Mouse (Mus musculus) layer of hippocampus, adult 2 months (tissue): ENCODE measurements at regions not wholly inside any gene's neighbourhood (a gene's known extent, or its start where the extent isn't known, plus 50 kb on each side); places are given as distances from the start of the nearest gene placed in this dataset.

Experiments
- DNase-seq, 2 experiments: peaks; one replicate each; pipeline ENCODE4 v3.0.0; 2022; ENCODE audit warnings: low spot score in 2 of 2
- H3K27ac ChIP-seq: fragments of 200-600 bp; 2 replicates; pipeline ENCODE4 v1.8.1; 2022
- H3K4me3 ChIP-seq: fragments of 200-600 bp; 2 replicates; pipeline ENCODE4 v1.8.1; 2022; ENCODE audit warnings: mild to moderate bottlenecking
- CTCF ChIP-seq: fragments of 200-600 bp; conservative IDR thresholded peaks from 2 replicates; pipeline ENCODE4 v1.8.1; 2022; ENCODE audit warnings: antibody characterized with exemption, mild to moderate bottlenecking, moderate library complexity

DNA sequence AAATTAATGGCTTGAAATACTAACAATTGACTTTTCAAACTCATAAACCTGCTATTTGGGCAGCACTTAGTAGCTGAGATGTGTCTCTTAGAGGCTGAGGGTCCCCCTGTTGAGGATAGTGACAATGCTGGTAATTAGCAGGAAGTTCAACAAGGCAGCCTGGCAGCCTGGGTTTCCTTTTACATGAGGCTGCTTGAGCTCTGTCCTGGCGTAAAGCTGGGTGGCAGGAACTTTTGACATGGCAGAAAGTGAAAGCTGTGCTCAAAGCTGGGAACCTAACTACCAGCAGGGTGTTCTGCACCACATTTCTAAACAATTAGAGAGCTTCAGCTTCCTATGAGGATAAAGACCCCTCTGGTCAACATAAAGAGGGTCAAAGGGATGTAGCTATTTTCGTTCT, 194.5 kb downstream of the Etaa1 start:
- Histone ChIP-seq H3K4me3 (no peak overlapping the region), H3K27ac (no peak overlapping the region)
- TF ChIP-seq CTCF = no peak
- DNase-seq = no peak

DNA sequence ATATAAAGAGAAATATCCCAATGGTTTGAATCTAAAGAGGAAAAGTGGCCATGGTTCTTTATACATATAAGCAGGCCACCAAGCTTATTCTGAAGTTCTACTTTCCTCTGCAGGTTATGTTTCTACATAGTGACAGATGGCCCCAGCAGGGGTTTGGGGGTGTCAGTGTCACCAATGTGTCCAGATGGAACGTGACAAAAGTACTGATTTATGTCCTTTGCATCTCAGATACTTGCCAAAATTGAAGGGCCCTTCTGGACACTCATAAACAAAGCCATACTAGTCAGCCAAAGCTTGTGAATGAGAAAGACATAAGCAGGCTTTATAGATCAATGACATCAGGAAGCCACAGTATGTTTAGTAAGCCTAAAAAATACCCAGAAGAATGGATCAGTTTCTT, 190.3 kb downstream of the Etaa1 start:
- no peak for DNase-seq
- no peak for TF ChIP-seq CTCF
- no peak overlapping the region for H3K27ac ChIP-seq
- no peak overlapping the region for H3K4me3 ChIP-seq

DNA sequence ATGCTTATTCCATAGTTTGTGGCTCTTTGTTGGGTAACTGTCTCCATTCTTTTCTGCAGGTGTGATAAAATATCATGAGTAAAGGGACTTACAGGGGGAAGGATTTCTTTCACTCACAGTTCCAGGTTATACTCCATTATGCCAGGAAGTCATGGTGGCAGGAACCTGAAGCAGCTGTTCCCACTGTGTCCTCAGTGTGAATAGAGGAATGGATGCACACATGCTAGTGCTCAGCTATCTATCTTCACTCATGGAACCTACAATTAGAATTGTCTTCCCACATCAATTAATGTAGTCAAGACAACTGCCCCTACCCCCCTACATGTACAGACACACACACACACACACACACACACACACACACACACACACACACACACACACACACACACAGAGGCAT, 189.5 kb downstream of the Etaa1 start:
- TF ChIP-seq CTCF = no peak
- H3K4me3 ChIP-seq = no peak overlapping the region
- H3K27ac ChIP-seq = no peak overlapping the region
- no peak for DNase-seq

DNA sequence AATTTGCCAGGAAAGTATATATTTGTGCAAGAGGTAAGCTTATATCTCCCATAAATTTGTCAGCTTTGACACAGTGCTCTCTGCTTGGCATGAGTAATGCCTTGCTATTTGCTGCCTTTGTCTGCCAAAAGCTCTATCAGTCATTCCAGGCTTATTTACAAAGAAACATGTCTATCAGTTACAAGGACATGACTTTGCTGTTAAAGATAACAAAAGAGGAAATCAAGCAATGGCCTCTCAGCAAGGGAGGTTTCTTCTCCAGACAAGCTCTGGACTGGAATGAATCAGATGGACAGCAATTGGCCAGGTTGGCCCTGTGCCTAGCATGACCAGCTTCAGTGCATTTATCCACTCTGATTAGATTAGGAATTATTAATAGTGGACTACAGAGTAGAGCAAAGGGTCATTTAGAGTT, 185.3 kb downstream of the Etaa1 start:
- no peak for DNase-seq
- H3K27ac ChIP-seq = no peak overlapping the region
- H3K4me3 ChIP-seq = no peak overlapping the region
- TF ChIP-seq CTCF = no peak

DNA sequence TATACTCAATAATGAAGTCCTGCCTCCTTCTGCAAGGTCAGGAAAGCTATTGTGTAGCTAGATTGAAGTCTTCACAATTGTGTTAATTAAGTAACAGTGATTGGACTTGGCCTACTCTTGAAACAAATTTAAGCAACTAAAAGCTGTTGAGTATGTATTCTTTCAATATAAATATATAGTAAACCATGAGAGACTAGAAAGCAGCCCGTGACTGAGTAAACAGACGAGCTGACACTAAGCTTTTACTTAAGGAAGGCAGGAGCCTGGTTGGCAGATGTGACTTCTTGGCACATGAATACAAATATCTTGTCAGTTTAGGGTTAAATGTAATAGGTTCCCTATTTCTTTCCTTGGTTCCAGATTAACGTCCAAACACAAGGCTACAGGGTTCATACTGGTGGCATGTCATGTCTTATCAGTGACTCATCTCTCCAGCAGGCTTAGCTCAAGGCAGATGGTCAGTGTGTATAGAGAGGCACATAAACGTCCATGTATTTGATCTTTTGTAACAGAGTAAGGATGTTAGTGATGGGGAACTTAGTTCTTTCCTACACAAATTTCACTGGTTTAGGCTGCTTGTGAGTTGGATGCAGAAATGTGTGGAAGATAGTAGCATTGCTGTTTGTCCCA, 184.7 kb downstream of the Etaa1 start:
- TF ChIP-seq CTCF = no peak
- DNase-seq = no peak
- Histone ChIP-seq H3K4me3 (no peak overlapping the region), H3K27ac (no peak overlapping the region)

DNA sequence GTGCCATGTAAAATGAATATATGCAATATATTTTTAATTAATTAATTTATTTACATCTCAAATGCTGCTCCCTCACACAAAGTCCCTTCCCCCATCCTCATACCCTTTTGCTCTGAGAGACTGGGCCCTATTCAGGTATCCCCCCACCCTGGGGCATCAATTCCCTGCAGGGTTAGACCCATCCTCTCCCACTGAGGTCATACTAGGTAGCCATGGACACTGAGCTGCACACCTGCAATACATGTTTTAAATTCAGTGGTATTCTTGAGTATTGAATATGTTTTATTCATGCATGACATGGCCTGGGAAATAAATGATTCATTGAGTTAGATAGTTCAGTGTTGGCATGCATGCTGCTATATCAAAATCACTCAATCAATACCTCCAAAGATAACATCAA, 156.0 kb downstream of the Etaa1 start:
- no peak for DNase-seq
- H3K27ac ChIP-seq = no peak overlapping the region
- H3K4me3 ChIP-seq = no peak overlapping the region
- no peak for TF ChIP-seq CTCF

DNA sequence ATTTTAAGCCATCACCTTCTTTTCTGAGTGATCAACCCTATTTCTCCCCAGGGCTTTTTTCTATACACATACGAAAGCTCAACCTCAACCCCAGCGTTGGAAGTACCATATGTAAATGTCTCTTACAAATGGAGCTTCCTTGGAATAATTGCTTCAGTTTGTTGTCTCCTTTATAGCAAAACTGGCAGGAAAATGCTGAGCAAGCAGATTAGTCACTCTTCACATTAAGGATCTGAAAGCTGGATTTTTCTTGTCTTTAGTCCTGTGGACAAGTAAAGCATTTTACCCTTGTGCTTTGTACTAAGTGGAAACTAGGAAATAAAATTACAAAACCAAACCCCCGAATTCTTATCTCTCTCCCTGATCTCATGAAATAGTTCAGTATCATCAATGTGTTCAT, 145.8 kb downstream of the Etaa1 start:
- no peak for TF ChIP-seq CTCF
- DNase-seq = no peak
- H3K4me3 ChIP-seq = no peak overlapping the region
- H3K27ac ChIP-seq = no peak overlapping the region

DNA sequence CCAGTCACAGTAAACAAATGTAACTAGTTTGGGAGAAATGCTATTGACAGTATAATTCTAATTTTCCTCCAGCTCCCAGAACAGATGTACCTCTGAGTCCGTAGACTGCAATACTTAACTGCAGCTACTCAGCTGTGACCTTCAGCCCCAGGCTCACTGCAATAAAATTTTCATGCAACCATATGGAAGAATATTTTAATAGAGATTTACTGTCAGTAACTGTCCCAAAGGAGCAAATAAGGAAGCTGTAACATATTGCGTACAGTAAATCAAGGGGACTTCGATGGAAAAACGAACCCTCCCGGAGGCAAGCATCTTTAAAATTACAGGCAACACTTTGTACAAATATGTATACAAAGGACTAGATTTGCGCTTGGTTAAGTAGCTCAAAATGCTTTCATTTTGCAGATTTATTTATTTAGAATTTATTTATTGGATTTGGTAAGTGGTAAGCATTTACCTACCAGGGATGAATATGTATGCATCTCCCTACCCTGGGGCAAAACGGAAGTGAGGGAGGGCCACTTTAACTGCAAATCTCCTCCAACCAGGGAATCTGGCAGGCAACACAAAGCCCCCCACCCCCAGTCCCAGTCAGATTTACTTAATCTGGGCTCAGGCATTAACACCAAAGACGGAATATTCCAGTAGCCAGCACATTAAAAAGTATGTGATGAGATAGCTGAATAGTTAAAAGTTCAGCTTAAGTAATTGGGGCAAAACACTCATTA, 141.7 kb downstream of the Etaa1 start:
- TF ChIP-seq CTCF = no peak
- Histone ChIP-seq H3K4me3 (no peak overlapping the region), H3K27ac (no peak overlapping the region)
- DNase-seq = no peak

DNA sequence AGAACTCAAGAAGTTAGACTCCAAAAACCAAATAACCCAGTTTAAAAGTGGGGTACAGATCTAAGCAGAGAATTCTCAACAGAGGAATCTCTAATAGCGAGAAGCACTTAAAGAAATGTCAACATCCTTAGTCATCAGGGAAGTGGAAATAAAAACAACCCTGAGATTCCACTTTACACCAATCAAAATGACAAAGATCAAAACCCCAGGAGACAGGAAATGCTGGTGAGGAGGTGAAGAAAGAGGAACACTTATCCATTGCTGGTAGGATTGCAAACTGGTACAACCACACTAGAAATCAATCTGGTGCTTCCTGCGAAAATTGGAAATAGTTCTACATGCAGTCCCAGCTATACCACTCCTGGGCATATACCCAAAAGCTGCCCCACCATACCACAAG, 111.0 kb downstream of the Etaa1 start:
- no peak for TF ChIP-seq CTCF
- H3K4me3 ChIP-seq = no peak overlapping the region
- H3K27ac ChIP-seq = no peak overlapping the region
- DNase-seq = no peak

DNA sequence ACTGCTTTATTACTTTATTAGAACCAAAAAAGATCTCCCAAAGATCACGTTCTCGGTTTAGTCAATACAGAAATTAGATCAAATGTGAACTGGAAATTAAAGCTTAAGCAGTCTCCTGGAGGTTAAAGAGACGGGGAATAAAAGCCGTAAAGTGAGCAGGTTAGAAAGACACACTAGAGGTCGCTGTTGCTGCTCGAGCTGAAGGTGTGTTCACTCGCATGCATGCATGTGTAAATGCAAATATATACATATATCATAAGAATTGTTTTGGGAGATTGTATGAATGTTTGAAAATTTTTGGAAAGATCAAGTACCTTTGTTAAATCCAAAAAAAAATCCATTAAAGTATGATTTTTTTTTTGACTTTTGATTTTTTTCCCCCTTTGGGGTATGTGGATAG, 101.3 kb downstream of the Etaa1 start:
- H3K4me3 ChIP-seq = no peak overlapping the region
- peak; percentile 2 to 27 for DNase-seq
- no peak overlapping the region for H3K27ac ChIP-seq
- peak; percentile 79 for TF ChIP-seq CTCF

DNA sequence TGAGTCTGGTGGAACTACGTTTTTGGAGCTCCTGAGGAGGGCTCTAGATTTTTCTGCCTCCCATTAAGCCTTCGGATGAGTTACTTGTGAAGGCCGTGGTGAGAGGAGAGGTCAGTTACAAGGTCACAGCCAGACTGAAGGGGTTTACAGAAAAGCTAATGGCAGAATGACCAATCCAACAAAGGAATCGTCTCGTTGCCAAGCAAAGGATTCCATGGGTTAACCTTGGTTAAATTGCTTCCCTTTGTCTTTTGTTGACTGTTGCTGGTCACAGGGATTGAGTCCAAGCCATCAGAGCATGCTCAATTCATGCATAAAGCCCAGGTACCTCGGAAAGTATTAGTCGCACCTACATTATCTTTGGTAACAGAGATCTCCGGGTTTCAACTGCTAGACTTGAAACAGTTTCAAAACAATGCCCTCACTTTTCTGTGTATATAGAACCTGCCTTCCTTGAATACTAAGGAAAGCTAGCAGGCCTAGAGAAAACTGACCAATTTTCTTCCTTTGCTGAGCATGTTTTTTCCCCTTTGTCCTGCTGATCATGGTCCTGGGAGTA, 100.3 kb downstream of the Etaa1 start:
- TF ChIP-seq CTCF = no peak
- no peak for DNase-seq
- no peak overlapping the region for H3K4me3 ChIP-seq
- no peak overlapping the region for H3K27ac ChIP-seq

DNA sequence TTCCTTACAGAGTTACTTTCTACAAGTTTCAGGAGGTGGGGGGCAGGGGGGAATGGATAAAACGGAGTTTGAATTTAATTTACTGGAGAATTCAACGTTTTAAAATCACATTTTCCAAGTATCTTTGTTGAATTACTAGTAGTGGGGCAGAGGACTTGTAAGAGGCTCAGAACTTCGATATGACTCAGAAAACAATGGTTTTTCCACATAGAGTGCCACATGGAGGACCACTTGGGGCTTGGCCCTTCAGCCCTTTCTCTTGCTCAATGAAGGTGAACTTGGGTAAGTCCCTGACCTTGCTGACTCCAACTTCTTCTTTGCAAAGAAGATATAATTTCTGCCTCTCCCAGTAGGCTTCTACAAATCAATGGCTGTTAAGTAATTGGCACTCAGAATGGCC, 99.8 kb downstream of the Etaa1 start:
- H3K27ac ChIP-seq = no peak overlapping the region
- H3K4me3 ChIP-seq = no peak overlapping the region
- no peak for DNase-seq
- TF ChIP-seq CTCF = no peak

DNA sequence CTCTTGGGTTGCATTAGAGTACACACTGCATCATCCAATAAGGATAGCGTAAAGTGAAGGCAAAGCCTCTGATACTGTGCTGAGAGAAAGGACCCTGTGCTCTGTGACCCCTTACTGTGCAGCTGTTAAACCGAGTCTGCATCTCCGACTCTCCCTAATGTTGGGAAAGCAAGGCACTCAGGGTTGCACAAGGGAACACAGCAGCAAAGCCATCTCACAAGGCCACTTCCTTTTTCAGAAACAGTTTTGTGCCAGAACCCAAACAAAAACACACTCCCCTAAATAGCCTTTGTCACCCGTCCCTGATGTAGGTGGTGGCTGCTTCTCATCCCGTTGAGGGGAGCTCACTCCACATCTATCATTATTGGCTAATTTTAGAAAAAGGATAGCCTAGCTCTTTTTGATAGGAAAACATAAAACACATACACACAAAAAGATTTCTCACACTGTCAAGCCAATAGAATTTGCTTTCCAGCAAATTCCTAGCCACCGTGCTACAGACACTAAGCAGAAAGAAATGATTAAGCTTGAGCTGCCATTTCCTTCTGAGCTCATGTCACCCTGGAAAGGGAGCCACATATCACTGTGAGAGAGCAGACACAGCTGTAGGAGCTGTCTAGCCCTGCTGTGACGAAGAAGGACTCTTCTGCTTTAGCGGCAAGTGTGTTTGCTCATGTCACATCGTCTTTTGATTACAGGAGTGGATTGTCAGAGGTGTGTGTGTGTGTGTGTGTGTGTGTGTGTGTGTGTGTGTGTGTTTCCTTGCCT, 94.1 kb downstream of the Etaa1 start:
- Histone ChIP-seq H3K27ac (no peak overlapping the region), H3K4me3 (no peak overlapping the region)
- TF ChIP-seq CTCF = no peak
- no peak for DNase-seq
